ENCODE assay signal across 9 mouse cellular contexts in the genomic region with DNA sequence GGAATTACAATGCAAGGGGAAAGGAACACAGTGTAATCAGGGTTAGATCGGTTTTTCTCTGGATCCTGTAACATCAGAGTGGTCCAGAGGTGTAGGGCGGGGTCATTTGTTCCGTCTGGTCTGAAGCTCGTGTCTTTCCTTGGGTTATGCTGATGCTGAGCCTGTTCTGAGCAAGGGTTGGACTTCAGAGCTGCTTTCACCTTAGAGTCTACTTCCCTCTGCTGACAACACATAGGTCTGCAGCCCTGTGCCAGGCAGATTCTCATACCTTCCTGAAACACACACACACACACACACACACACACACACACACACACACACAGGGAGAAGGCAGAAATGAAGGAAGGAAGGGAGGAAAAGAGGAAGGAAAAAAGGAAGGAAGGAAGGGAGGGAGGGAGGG. TPM values are rescaled to one million over a fixed set of nuclear protein-coding genes. Genes with fewer than 3 reads are reported as not detected.
DNase-seq lines count a peak whose midpoint lies in the region; ATAC-seq lines count a peak whose summit lies in the region.
"Had no signal": no experiment of that assay in that cellular context is flagged by ENCODE, and none has a peak within 500 bp of the region (broad histone marks: within the 10 kb centered on the region; RNA-seq: fewer than 3 reads in every experiment).

No protein-coding gene starts in this region.

- no peaks in the 10 kb centered on the region for H3K4me1 ChIP-seq in hindbrain, embryonic 16.5 days (ENCODE audit: control insufficient read depth, insufficient read depth, low read depth, low read length)
- H3K4me1 ChIP-seq in hindbrain, embryonic 11.5 days (replicated peaks; ENCODE audit: control insufficient read depth, insufficient read depth, low read length), result no peaks in the 10 kb centered on the region
- H3K4me1 ChIP-seq in forebrain, embryonic 12.5 days, result no peaks in the 10 kb centered on the region
- H3K4me1 ChIP-seq: midbrain, embryonic 12.5 days had no signal

- WGBS in hindbrain, embryonic 16.5 days, result 72% methylated on average over 4 of the region's 4 CpGs
- WGBS in hindbrain, embryonic 11.5 days, result 70% methylated on average over 4 of the region's 4 CpGs
- 86% methylated on average over 4 of the region's 4 CpGs for WGBS in forebrain, embryonic 12.5 days

- no peak overlapping the region for H3K4me3 ChIP-seq in hindbrain, embryonic 16.5 days (ENCODE audit: low read length)
- H3K4me3 ChIP-seq in hindbrain, embryonic 11.5 days (ENCODE audit: low read depth, low read length), result no peak overlapping the region
- H3K4me3 ChIP-seq in forebrain, embryonic 12.5 days (replicated peaks), result no peak overlapping the region
- H3K4me3 ChIP-seq: midbrain, embryonic 12.5 days had no signal

- H3K27me3 ChIP-seq in hindbrain, embryonic 16.5 days (replicated peaks; ENCODE audit: control insufficient read depth, insufficient read depth, low read length), result no peaks in the 10 kb centered on the region
- no peaks in the 10 kb centered on the region for H3K27me3 ChIP-seq in hindbrain, embryonic 11.5 days (ENCODE audit: control insufficient read depth, insufficient read depth, low read length)
- H3K27me3 ChIP-seq in forebrain, embryonic 12.5 days, result no peaks in the 10 kb centered on the region
- H3K27me3 ChIP-seq: midbrain, embryonic 12.5 days had no signal

- no peak overlapping the region for H3K4me2 ChIP-seq in hindbrain, embryonic 16.5 days (ENCODE audit: low read length)
- H3K4me2 ChIP-seq in hindbrain, embryonic 11.5 days (replicated peaks; ENCODE audit: low read depth, low read length), result no peak overlapping the region
- H3K4me2 ChIP-seq in forebrain, embryonic 12.5 days, result no peak overlapping the region
- H3K4me2 ChIP-seq: midbrain, embryonic 12.5 days had no signal

- no peak overlapping the region for H3K9ac ChIP-seq in hindbrain, embryonic 16.5 days (ENCODE audit: low read depth, low read length)
- no peak overlapping the region for H3K9ac ChIP-seq in hindbrain, embryonic 11.5 days (ENCODE audit: low read depth, low read length)
- no peak overlapping the region for H3K9ac ChIP-seq in forebrain, embryonic 12.5 days
- H3K9ac ChIP-seq: midbrain, embryonic 12.5 days had no signal

- no peak overlapping the region for H3K27ac ChIP-seq in hindbrain, embryonic 16.5 days (ENCODE audit: low read depth, low read length)
- no peak overlapping the region for H3K27ac ChIP-seq in hindbrain, embryonic 11.5 days (ENCODE audit: low read depth, low read length)
- H3K27ac ChIP-seq in forebrain, embryonic 12.5 days, result no peak overlapping the region
- H3K27ac ChIP-seq: midbrain, embryonic 12.5 days had no signal

- ATAC-seq in hindbrain, embryonic 16.5 days, result peak; percentile 65; the same call in 1 of the 2 replicates
- no peak for ATAC-seq in hindbrain, embryonic 11.5 days (ENCODE audit: low FRiP score)
- ATAC-seq in forebrain, embryonic 12.5 days (ENCODE audit: low FRiP score), result no peak

- no peaks in the 10 kb centered on the region for H3K9me3 ChIP-seq in hindbrain, embryonic 16.5 days (ENCODE audit: control insufficient read depth, low read length)
- no peaks in the 10 kb centered on the region for H3K9me3 ChIP-seq in hindbrain, embryonic 11.5 days (ENCODE audit: control insufficient read depth, low read length)
- H3K9me3 ChIP-seq in forebrain, embryonic 12.5 days, result no peaks in the 10 kb centered on the region
- H3K9me3 ChIP-seq: midbrain, embryonic 12.5 days had no signal

- no peak for DNase-seq in hindbrain, embryonic 11.5 days (ENCODE audit: low spot score)
- peak; percentile 55 to 60 for DNase-seq in B cell, adult 2 months
- peak; percentile 28 for DNase-seq in adipocyte (ENCODE audit: low spot score)
- peak; percentile 74 for DNase-seq in induced T-regulatory cell, adult 2 months (ENCODE audit: low read depth)
- peak; percentile 10 for DNase-seq in lung, postnatal 25 days (ENCODE audit: low spot score)
- no peak for DNase-seq in gastrocnemius, adult 18-20 months (ENCODE audit: low spot score)

- no peaks in the 10 kb centered on the region for H3K36me3 ChIP-seq in hindbrain, embryonic 16.5 days (ENCODE audit: control insufficient read depth, insufficient read depth, low read length)
- no peaks in the 10 kb centered on the region for H3K36me3 ChIP-seq in hindbrain, embryonic 11.5 days (ENCODE audit: control insufficient read depth, insufficient read depth, low read length)
- H3K36me3 ChIP-seq in forebrain, embryonic 12.5 days (replicated peaks), result no peaks in the 10 kb centered on the region
- H3K36me3 ChIP-seq: midbrain, embryonic 12.5 days had no signal

RNA-seq across cellular contexts. Expression of a gene that starts 43.2 kb away (rescaled TPM):
- 5.0 and 6.0 TPM in 2 replicates for polyA plus RNA-seq in hindbrain, embryonic 16.5 days (2015; fragmentation: Nextera tagmentation; extraction: Ambion mirVana)
- polyA plus RNA-seq in hindbrain, embryonic 11.5 days (2014; fragmentation: Nextera tagmentation; extraction: Ambion mirVana), result 9.1 and 15.4 TPM in 2 replicates
- 10 to 100 TPM; 34.3 to 34.8 TPM for total RNA-seq in gastrocnemius, adult 18-20 months (2021)
- 8.6 and 9.5 TPM in 2 replicates for polyA plus RNA-seq in forebrain, embryonic 12.5 days (2016; fragmentation: Nextera tagmentation; extraction: Ambion mirVana)

Comparison
In these comparisons a context has a peak if more than half of its experiments do, and no peak if none do; other contexts are left out.
1. DNase-seq: peak in B cell, adult 2 months (2 of 2), adipocyte (single experiment), induced T-regulatory cell, adult 2 months (single experiment) and lung, postnatal 25 days (single experiment); none in hindbrain, embryonic 11.5 days (single experiment) and gastrocnemius, adult 18-20 months (single experiment).